Mouse (Mus musculus): Measurements from ENCODE around the gene Klhl12. TPM values are rescaled to one million over a fixed set of nuclear protein-coding genes. Genes with fewer than 3 reads are reported as not detected.

Klhl12 gene
- total RNA-seq, 2 experiments from 2014 or later: 25.4 to 26.5 TPM

Other genes with a start within 250 kb of the Klhl12 start
- 100 to 1,000 TPM in 1 of 2 experiments, 10 to 100 TPM in 1; 88.6 to 106 TPM for gene Adora1, start 220.1 kb upstream of the Klhl12 start, total RNA-seq (2021)
- 1 to 10 TPM; 1.8 to 3.4 TPM for gene Myog, start 165.5 kb upstream of the Klhl12 start, total RNA-seq (2021)
- 1 to 10 TPM; 2.9 to 3.5 TPM for gene Ppfia4, start 122.6 kb upstream of the Klhl12 start, total RNA-seq (2021)
- gene Tmem183a, start 93.6 kb upstream of the Klhl12 start, total RNA-seq (2021): 10 to 100 TPM; 53.9 to 60.4 TPM
- gene 4933406M09Rik, start 69.6 kb upstream of the Klhl12 start, total RNA-seq (2021): not detected
- 10 to 100 TPM; 27.0 to 28.8 TPM for gene Cyb5r1, start 50.0 kb upstream of the Klhl12 start, total RNA-seq (2021)
- gene Adipor1, start 40.2 kb upstream of the Klhl12 start, total RNA-seq (2021): 100 to 1,000 TPM; 108 to 109 TPM
- 10 to 100 TPM; 28.7 to 29.6 TPM for gene Rabif, start 39.1 kb downstream of the Klhl12 start, total RNA-seq (2021)
- gene Mgat4e, start 94.2 kb downstream of the Klhl12 start, total RNA-seq (2021): not detected
- 10 to 100 TPM; 64.0 to 65.5 TPM for gene Kdm5b, start 104.6 kb downstream of the Klhl12 start, total RNA-seq (2021)
- gene Syt2, start 191.1 kb downstream of the Klhl12 start, total RNA-seq (2021): 1 to 10 TPM; 1.5 to 2.9 TPM